Mouse (Mus musculus) C2C12 (cell line): ENCODE measurements at regions not wholly inside any gene's neighbourhood (a gene's known extent, or its start where the extent isn't known, plus 50 kb on each side); places are given as distances from the start of the nearest gene placed in this dataset.

Experiments used
- H3K27me3 ChIP-seq: one replicate; pipeline ENCODE4 v1.6.1; 2011; ENCODE audit not compliant: control insufficient read depth, insufficient read depth, insufficient read length
- H3K36me3 ChIP-seq: one replicate; pipeline ENCODE4 v1.6.1; 2011; ENCODE audit not compliant: control insufficient read depth, insufficient read depth
- H3K4me3 ChIP-seq: one replicate; pipeline ENCODE4 v1.5.1; 2011; ENCODE audit warnings: mild to moderate bottlenecking, control low read depth; ENCODE audit not compliant: poor library complexity, insufficient read depth, severe bottlenecking
- H3K79me2 ChIP-seq: one replicate; pipeline ENCODE4 v1.6.1; 2011; ENCODE audit not compliant: control insufficient read depth, insufficient read depth
- H3K79me3 ChIP-seq: one replicate; pipeline ENCODE4 v1.6.1; 2011; ENCODE audit warnings: low read depth, control low read depth
- H3ac ChIP-seq: one replicate; pipeline ENCODE3; 2011; ENCODE audit warnings: low read depth; ENCODE audit not compliant: control insufficient read depth, insufficient read length
- CEBPB ChIP-seq: IDR thresholded peaks from one replicate; pipeline ENCODE4 v1.6.1; 2011; ENCODE audit warnings: low read depth, mild to moderate bottlenecking, control low read depth, moderate library complexity
- CTCF ChIP-seq: IDR thresholded peaks from one replicate; pipeline ENCODE4 v1.5.1; 2011; ENCODE audit not compliant: control insufficient read depth, insufficient read depth, insufficient read length
- FOSL1 ChIP-seq: IDR thresholded peaks from one replicate; pipeline ENCODE4 v1.8.0; 2011; ENCODE audit warnings: mild to moderate bottlenecking, low read length; ENCODE audit not compliant: poor library complexity, insufficient read depth, severe bottlenecking
- MAX ChIP-seq: IDR thresholded peaks from one replicate; pipeline ENCODE4 v1.6.1; 2011; ENCODE audit warnings: mild to moderate bottlenecking, control low read depth
- MYOD1 ChIP-seq: IDR thresholded peaks from one replicate; pipeline ENCODE4 v1.6.1; 2011; ENCODE audit warnings: low read depth; ENCODE audit not compliant: control insufficient read depth, insufficient read length
- MYOG ChIP-seq: IDR thresholded peaks from one replicate; pipeline ENCODE4 v1.6.1; 2011; ENCODE audit not compliant: control insufficient read depth, insufficient read length; ENCODE audit errors: extremely low read depth
- USF1 ChIP-seq: IDR thresholded peaks from one replicate; pipeline ENCODE4 v1.6.1; 2011; ENCODE audit warnings: low read depth, mild to moderate bottlenecking, control low read depth, moderate library complexity

- Histone ChIP-seq H3K4me3 (no peak overlapping the region), H3K79me3 (no peaks in the 10 kb centered on the region), H3K79me2 (no peaks in the 10 kb centered on the region), H3ac (no peak overlapping the region), H3K36me3 (no peaks in the 10 kb centered on the region), H3K27me3 (no peaks in the 10 kb centered on the region)
- TF ChIP-seq CTCF (no peak), CEBPB (no peak), MYOG (no peak), MYOD1 (no peak), USF1 (no peak), MAX (no peak), FOSL1 (no peak)
Measured at GRCm38 (mm10) chr10:117568138-117568387, 61.2 kb upstream of the Cpm start.

GRCm38 (mm10) chr10:117567379-117568137, 61.7 kb upstream of the Cpm start:
- Histone ChIP-seq H3K79me2 (no peaks in the 10 kb centered on the region), H3K79me3 (no peaks in the 10 kb centered on the region), H3ac (no peak overlapping the region), H3K27me3 (no peaks in the 10 kb centered on the region), H3K4me3 (no peak overlapping the region), H3K36me3 (no peaks in the 10 kb centered on the region)
- TF ChIP-seq CTCF (no peak), MYOG (no peak), CEBPB (no peak), USF1 (no peak), FOSL1 (no peak), MYOD1 (no peak), MAX (no peak)

- Histone ChIP-seq H3ac (no peak overlapping the region), H3K4me3 (no peak overlapping the region), H3K79me2 (no peaks in the 10 kb centered on the region), H3K27me3 (no peaks in the 10 kb centered on the region), H3K36me3 (no peaks in the 10 kb centered on the region), H3K79me3 (no peaks in the 10 kb centered on the region)
- TF ChIP-seq MYOD1 (no peak), MAX (no peak), CTCF (no peak), FOSL1 (no peak), CEBPB (no peak)
Measured at GRCm38 (mm10) chr10:117566648-117567378, 62.5 kb upstream of the Cpm start.

DNA sequence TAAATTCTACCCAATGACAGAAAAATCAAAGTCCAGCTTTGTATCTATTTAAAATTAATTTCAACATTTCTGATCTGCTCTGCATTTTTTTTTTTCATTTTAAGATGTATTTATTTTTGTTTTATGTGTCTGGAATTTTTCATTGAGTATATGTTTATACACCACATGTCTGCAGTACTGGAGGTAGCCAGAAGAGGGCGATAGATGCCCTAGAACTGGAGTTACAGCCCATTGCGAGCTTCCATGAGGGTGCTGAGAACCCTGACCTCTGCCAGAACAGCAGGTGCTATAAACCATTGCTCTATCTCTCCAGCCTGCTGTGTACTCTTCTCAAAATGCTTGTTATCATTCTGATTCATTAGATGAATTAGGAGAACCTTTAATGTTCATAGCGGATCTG, 63.1 kb upstream of the Cpm start:
- no peak for TF ChIP-seq CEBPB
- TF ChIP-seq CTCF = no peak
- no peak for TF ChIP-seq USF1
- TF ChIP-seq MAX = no peak
- TF ChIP-seq FOSL1 = no peak
- TF ChIP-seq MYOG = no peak
- no peak for TF ChIP-seq MYOD1
- Histone ChIP-seq H3K4me3 (no peak overlapping the region), H3ac (no peak overlapping the region)

DNA sequence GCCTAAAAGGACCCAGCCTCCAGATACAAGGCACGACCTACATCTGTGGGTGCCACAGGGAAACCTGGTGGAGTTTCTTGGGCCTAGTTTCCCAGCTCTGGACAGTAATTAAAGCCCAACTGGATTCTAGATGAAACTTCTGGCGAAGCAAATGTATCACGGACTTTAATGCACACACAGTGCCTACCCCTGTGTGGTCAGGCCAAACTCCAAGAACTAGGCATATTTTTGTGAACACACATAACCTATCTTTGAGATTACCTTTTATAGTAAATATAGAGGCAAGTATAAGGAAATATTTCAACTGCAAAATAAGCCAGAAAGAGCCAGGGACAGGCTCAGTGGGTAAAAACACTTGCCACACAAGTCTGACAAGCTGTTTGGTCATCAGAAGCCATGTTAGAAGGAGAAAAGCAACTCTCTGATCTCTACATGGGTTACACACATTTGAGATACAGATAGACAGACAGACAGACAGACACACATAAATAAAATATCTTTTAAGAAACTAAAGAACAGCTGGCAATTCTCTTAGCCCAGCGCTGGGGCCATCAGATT, 63.7 kb upstream of the Cpm start:
- Histone ChIP-seq H3K36me3 (no peaks in the 10 kb centered on the region), H3K27me3 (no peaks in the 10 kb centered on the region), H3K79me3 (no peaks in the 10 kb centered on the region), H3ac (no peak overlapping the region), H3K4me3 (no peak overlapping the region), H3K79me2 (no peaks in the 10 kb centered on the region)
- TF ChIP-seq USF1 = no peak
- no peak for TF ChIP-seq CEBPB
- TF ChIP-seq MAX = no peak
- TF ChIP-seq MYOD1 = no peak
- TF ChIP-seq CTCF = no peak
- TF ChIP-seq FOSL1 = no peak
- TF ChIP-seq MYOG = no peak

More for the DNA sequence above, 63.1 kb upstream of the Cpm start:
- no peaks in the 10 kb centered on the region for H3K27me3 ChIP-seq
- no peaks in the 10 kb centered on the region for H3K79me3 ChIP-seq
- no peaks in the 10 kb centered on the region for H3K36me3 ChIP-seq
- no peaks in the 10 kb centered on the region for H3K79me2 ChIP-seq
